Mouse (Mus musculus): Measurements from ENCODE around the gene Gm42417. TPM values are rescaled to one million over a fixed set of nuclear protein-coding genes. Genes with fewer than 3 reads are reported as not detected.

Gene Gm42417
- total RNA-seq (2021) = 1,000 to 10,000 TPM; 1,257 to 1,260 TPM
- long read RNA-seq, experiment 1, partial matches to known transcripts = 0 of 3 reads
- long read RNA-seq, experiment 1, other reads (novel, unspliced or antisense) = 3 of 3 reads
- long read RNA-seq, experiment 2, partial matches to known transcripts = 0 of 1 reads
- long read RNA-seq, experiment 2, other reads (novel, unspliced or antisense) = 1 of 1 reads

GRCm38 (mm10) chr1:36539186-36539585, at the start of gene Gm42417:
Gm42417 (minus strand) TSS chr1:36539429.
- intact Hi-C loops (cut with DNase I) = no loop called here

GRCm38 (mm10) chr1:36587860-36588259, 48.6 kb upstream of the Gm42417 start:
- no peak for DNase-seq
- intact Hi-C loops (cut with DNase I) = no loop called here

More at GRCm38 (mm10) chr1:36539186-36539585, at the start of gene Gm42417:
- DNase-seq = peak; percentile 64 to 74

GRCm38 (mm10) chr1:36586288-36586687, 47.1 kb upstream of the Gm42417 start:
- intact Hi-C loops (cut with DNase I) = no loop called here
- DNase-seq = no peak

- intact Hi-C loops (cut with DNase I) = no loop called here
- DNase-seq = no peak
Measured at GRCm38 (mm10) chr1:36583408-36584116, 44.3 kb upstream of the Gm42417 start.

- no peak for DNase-seq
- intact Hi-C loops (cut with DNase I) = no loop called here
Measured at GRCm38 (mm10) chr1:36582211-36582610, 43.0 kb upstream of the Gm42417 start.

- DNase-seq = no peak
- intact Hi-C loops (cut with DNase I) = no loop called here
Measured at GRCm38 (mm10) chr1:36581260-36581659, 42.0 kb upstream of the Gm42417 start.

- intact Hi-C loops (cut with DNase I) = no loop called here
- DNase-seq = peak; percentile 50 to 60
Measured at GRCm38 (mm10) chr1:36580384-36581207, 41.4 kb upstream of the Gm42417 start.

- intact Hi-C loops (cut with DNase I) = no loop called here
- DNase-seq = no peak
Measured at GRCm38 (mm10) chr1:36579974-36580383, 40.8 kb upstream of the Gm42417 start.

- intact Hi-C loops (cut with DNase I) = no loop called here
- no peak for DNase-seq
Measured at GRCm38 (mm10) chr1:36576991-36577675, 37.9 kb upstream of the Gm42417 start.

- no peak for DNase-seq
- intact Hi-C loops (cut with DNase I) = no loop called here
Measured at GRCm38 (mm10) chr1:36575347-36575746, 36.1 kb upstream of the Gm42417 start.

- no peak for DNase-seq
- intact Hi-C loops (cut with DNase I) = no loop called here
Measured at GRCm38 (mm10) chr1:36574196-36574955, 35.1 kb upstream of the Gm42417 start.

GRCm38 (mm10) chr1:36573524-36573923, 34.3 kb upstream of the Gm42417 start:
- intact Hi-C loops (cut with DNase I) = no loop called here

GRCm38 (mm10) chr1:36572709-36573108, 33.5 kb upstream of the Gm42417 start:
- intact Hi-C loops (cut with DNase I) = no loop called here
- no peak for DNase-seq

More at GRCm38 (mm10) chr1:36573524-36573923, 34.3 kb upstream of the Gm42417 start:
- no peak for DNase-seq

GRCm38 (mm10) chr1:36572140-36572700, 33.0 kb upstream of the Gm42417 start:
- intact Hi-C loops (cut with DNase I) = no loop called here
- no peak for DNase-seq

- DNase-seq = peak in 1 of 2 experiments; percentile 50
- intact Hi-C loops (cut with DNase I) = no loop called here
Measured at GRCm38 (mm10) chr1:36571627-36572026, 32.4 kb upstream of the Gm42417 start.

GRCm38 (mm10) chr1:36570320-36570719, 31.1 kb upstream of the Gm42417 start:
- no peak for DNase-seq
- intact Hi-C loops (cut with DNase I) = no loop called here

- intact Hi-C loops (cut with DNase I) = no loop called here
- DNase-seq = no peak
Measured at GRCm38 (mm10) chr1:36569694-36570276, 30.6 kb upstream of the Gm42417 start.

- intact Hi-C loops (cut with DNase I) = no loop called here
- no peak for DNase-seq
Measured at GRCm38 (mm10) chr1:36568776-36569175, 29.5 kb upstream of the Gm42417 start.
